11 mouse cellular contexts compared by ENCODE assay signal in the genomic region with DNA sequence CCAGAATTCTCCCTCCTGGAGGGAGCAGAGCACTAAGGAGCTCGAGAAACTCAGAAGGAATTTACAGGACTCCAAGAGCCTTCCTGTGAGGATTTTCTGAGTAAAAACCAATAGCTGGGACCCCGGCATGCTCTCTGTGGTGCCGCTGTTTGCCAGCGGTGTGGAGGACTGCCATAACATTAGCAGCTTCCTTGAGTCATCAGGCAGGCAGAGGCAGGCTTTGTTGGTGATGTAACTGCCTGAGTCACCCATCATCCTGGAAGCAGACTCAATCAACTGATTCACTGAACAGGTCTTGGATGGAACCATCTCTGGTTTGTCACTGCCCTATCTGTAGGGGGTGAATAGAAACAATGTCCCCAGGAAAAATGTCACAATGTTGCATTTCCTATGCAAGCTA.
A peak's percentile ranks its signal among the peaks of the same experiment; 100 is the strongest.
DNase-seq lines count a peak whose midpoint lies in the region; ATAC-seq and TF ChIP-seq lines count a peak whose summit lies in the region.
"Had no signal": no experiment of that assay in that cellular context is flagged by ENCODE, and none has a peak within 500 bp of the region (broad histone marks: within the 10 kb centered on the region; RNA-seq: fewer than 3 reads in every experiment).

No protein-coding gene starts in this region.

- DNase-seq in frontal cortex, postnatal 25 days (ENCODE audit: low spot score in 2 of 2), result no peak
- peak; percentile 24 to 45 for DNase-seq in urinary bladder, adult 18-20 months (ENCODE audit: low spot score in 2 of 2)
- DNase-seq in urinary bladder, adult 2 months (ENCODE audit: low spot score), result no peak
- peak; percentile 21 for DNase-seq in layer of hippocampus, adult 9-10 months (ENCODE audit: low spot score)
- DNase-seq in stomach, postnatal 0 days (ENCODE audit: low spot score), result peak; percentile 23
- no peak for DNase-seq in retina, postnatal 1 day
- DNase-seq in midbrain, postnatal 0 days (ENCODE audit: low spot score), result no peak
- DNase-seq: B cell, adult 2 months; kidney, postnatal 14 days had no signal

- WGBS in stomach, postnatal 0 days, result 60% methylated on average over 4 of the region's 4 CpGs
- 83% methylated on average over 4 of the region's 4 CpGs for WGBS in midbrain, postnatal 0 days

- H3K4me2 ChIP-seq in stomach, postnatal 0 days (replicated peaks; ENCODE audit: low read depth), result no peak overlapping the region
- H3K4me2 ChIP-seq in midbrain, postnatal 0 days (ENCODE audit: low read depth, low read length, poor library complexity, severe bottlenecking), result no peak overlapping the region
- H3K4me2 ChIP-seq: hindbrain, embryonic 15.5 days had no signal

- H3K9me3 ChIP-seq in stomach, postnatal 0 days (ENCODE audit: control insufficient read depth, low read length), result no peaks in the 10 kb centered on the region
- no peaks in the 10 kb centered on the region for H3K9me3 ChIP-seq in midbrain, postnatal 0 days (ENCODE audit: low read length)
- H3K9me3 ChIP-seq: hindbrain, embryonic 15.5 days had no signal

- H3K27ac ChIP-seq in stomach, postnatal 0 days (replicated peaks), result no peak overlapping the region
- H3K27ac ChIP-seq in midbrain, postnatal 0 days (ENCODE audit: low read depth, low read length), result no peak overlapping the region
- H3K27ac ChIP-seq: hindbrain, embryonic 15.5 days had no signal

- no peak for TF ChIP-seq EP300 in stomach, postnatal 0 days (optimal IDR thresholded peaks at IDR 0.05)

- H3K27me3 ChIP-seq in stomach, postnatal 0 days (ENCODE audit: control insufficient read depth, insufficient read depth, low read length), result no peaks in the 10 kb centered on the region
- H3K27me3 ChIP-seq in midbrain, postnatal 0 days (ENCODE audit: insufficient read depth, low read length), result no peaks in the 10 kb centered on the region
- H3K27me3 ChIP-seq: hindbrain, embryonic 15.5 days had no signal

- no peak for TF ChIP-seq CTCF in stomach, postnatal 0 days (IDR thresholded peaks at IDR 0.05; ENCODE audit: low read depth)
- no peak for TF ChIP-seq CTCF in midbrain, postnatal 0 days (IDR thresholded peaks at IDR 0.05)

- peaks cover 5% of the 10 kb centered on the region; the same call in 1 of the 2 replicates for H3K36me3 ChIP-seq in stomach, postnatal 0 days (ENCODE audit: control insufficient read depth, insufficient read depth, low read length)
- H3K36me3 ChIP-seq in midbrain, postnatal 0 days (ENCODE audit: insufficient read depth, low read length), result peaks cover 37% of the 10 kb centered on the region

- peak; percentile 94 for ATAC-seq in frontal cortex, adult (ENCODE audit: low TSS enrichment)
- ATAC-seq in stomach, postnatal 0 days (ENCODE audit: low FRiP score, low TSS enrichment), result no peak
- no peak for ATAC-seq in midbrain, postnatal 0 days (ENCODE audit: low FRiP score)

- no peaks in the 10 kb centered on the region for H3K4me1 ChIP-seq in stomach, postnatal 0 days (replicated peaks; ENCODE audit: control insufficient read depth, insufficient read depth)
- H3K4me1 ChIP-seq in midbrain, postnatal 0 days (ENCODE audit: insufficient read depth, low read length), result no peaks in the 10 kb centered on the region
- H3K4me1 ChIP-seq: hindbrain, embryonic 15.5 days had no signal

- no peak overlapping the region for H3K4me3 ChIP-seq in stomach, postnatal 0 days (ENCODE audit: low read depth, low read length)
- H3K4me3 ChIP-seq in midbrain, postnatal 0 days (ENCODE audit: low read depth, low read length), result no peak overlapping the region
- H3K4me3 ChIP-seq: hindbrain, embryonic 15.5 days had no signal

- no peak overlapping the region for H3K9ac ChIP-seq in stomach, postnatal 0 days (ENCODE audit: low read length)
- H3K9ac ChIP-seq in midbrain, postnatal 0 days (replicated peaks; ENCODE audit: low read length, poor library complexity, severe bottlenecking), result no peak overlapping the region
- H3K9ac ChIP-seq: hindbrain, embryonic 15.5 days had no signal

Comparison
In these comparisons a context has a peak if more than half of its experiments do, and no peak if none do; other contexts are left out.
1. DNase-seq: peak in urinary bladder, adult 18-20 months (2 of 2), layer of hippocampus, adult 9-10 months (single experiment) and stomach, postnatal 0 days (single experiment); none in frontal cortex, postnatal 25 days (0 of 2), urinary bladder, adult 2 months (single experiment), retina, postnatal 1 day (single experiment) and midbrain, postnatal 0 days (single experiment).